Mouse (Mus musculus) testis, adult 2 months (tissue): ENCODE measurements at regions not wholly inside any gene's neighbourhood (a gene's known extent, or its start where the extent isn't known, plus 50 kb on each side); places are given as distances from the start of the nearest gene placed in this dataset.

ENCODE experiments used
- CTCF ChIP-seq: fragments of 200-500 bp; IDR thresholded peaks from 2 replicates; pipeline ENCODE4 v1.5.1; 2012; ENCODE audit warnings: low read depth, mild to moderate bottlenecking, inconsistent platforms, low read length, moderate library complexity; ENCODE audit not compliant: control insufficient read depth, insufficient read depth, insufficient replicate concordance
- POLR2A ChIP-seq: fragments of 200-500 bp; IDR thresholded peaks from 2 replicates; pipeline ENCODE4 v1.6.1; 2012; ENCODE audit warnings: low read depth, mild to moderate bottlenecking, inconsistent platforms, low read length, moderate library complexity; ENCODE audit not compliant: control insufficient read depth

DNA sequence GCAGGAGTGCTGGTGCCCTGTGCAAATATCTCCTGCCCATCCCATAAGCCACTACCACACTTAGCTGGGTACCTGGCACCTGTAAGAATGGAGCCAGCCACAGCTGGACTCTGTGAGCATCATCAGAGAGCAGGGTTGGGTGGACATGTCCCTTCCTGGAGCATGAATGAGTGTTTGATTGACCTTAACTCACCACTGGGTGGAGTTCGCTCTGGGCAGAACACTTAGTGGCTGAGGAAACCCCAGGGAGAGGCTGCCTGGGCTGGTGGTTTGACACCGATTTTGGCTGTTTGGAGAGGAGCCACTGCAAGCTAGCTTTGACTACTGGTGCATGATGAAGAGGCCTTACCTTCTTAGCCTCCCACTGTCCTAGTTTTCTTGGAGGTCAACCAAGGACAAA, 208.3 kb upstream of the Rnaseh2b start:
- TF ChIP-seq POLR2A (no peak), CTCF (no peak)
